Mouse (Mus musculus): Measurements from ENCODE around the gene Sgf29.
"Not testable (repeated sequence)": the region's sequence is repeated elsewhere in the genome, so short reads cannot be mapped to it uniquely, and the experiment has no call there.

Gene Sgf29

GRCm38 (mm10) chr7:126672111-126672510 lies 23.0 kb downstream of the Sgf29 start:
- in situ Hi-C loops (cut with MboI; ENCODE audit: low pct_unique_long_range_greater_than_20kb in 1 of 2, low sequenced_read_pairs in 2 of 2, unreplicated experiment in 1 of 2), result no loop called here

DNA sequence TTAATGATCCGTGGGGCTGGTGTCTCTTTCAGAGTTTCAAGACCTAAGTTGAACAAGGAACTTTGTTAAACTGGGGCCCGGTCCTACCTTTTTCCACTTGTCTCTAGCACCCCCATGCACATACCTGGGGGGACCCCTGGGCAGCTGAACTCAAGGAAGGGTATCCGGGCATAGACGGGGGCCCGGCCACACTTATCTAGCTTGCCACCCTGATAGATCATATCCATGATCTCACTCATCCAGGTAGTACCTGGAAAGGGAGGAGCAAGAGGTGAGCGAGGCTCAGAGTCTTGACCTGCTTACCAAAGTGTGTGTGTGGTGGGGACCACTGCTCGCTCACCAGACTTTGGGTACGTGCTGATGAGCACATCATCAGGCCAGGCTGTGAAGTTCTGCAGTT lies 26.0 kb downstream of the Sgf29 start:
- in situ Hi-C loops (cut with MboI; ENCODE audit: low pct_unique_long_range_greater_than_20kb in 1 of 2, low sequenced_read_pairs in 2 of 2, unreplicated experiment in 1 of 2), result no loop called here

GRCm38 (mm10) chr7:126676207-126676606 lies 27.1 kb downstream of the Sgf29 start, which contains the start of gene Sult1a1:
TSS of gene Sult1a1 (minus strand) at chr7:126676432.
- in situ Hi-C loops (cut with MboI; ENCODE audit: low pct_unique_long_range_greater_than_20kb in 1 of 2, low sequenced_read_pairs in 2 of 2, unreplicated experiment in 1 of 2), result no loop called here

DNA sequence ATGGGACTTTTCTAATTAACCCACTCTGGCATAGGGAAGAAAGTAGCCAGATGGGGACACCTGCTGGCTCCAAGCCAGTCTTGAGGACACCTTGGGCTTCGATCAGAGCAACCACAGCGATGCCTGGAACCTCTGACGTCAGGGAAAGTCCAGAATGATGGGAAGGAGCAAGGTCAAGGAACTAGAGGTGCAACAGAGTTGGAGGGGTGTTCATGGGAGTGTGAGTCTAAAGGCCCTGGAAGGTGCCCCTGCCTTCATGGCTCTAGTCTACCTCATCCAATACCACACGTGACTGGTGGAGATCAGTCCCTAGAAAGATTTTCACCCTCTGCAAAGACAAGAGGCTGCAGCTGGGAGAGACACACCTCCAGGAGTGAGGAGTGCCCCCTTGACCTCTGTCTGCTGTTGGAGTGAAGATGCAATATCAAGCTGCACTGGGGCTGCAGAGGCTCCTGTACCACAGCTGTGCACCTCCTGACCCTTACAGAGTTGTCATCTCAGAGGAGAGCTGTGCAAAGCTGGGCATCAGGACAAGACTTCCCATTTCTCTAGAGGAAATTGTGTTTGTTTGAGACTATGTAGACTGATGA lies 27.6 kb downstream of the Sgf29 start:
- in situ Hi-C loops (cut with MboI; ENCODE audit: low pct_unique_long_range_greater_than_20kb in 1 of 2, low sequenced_read_pairs in 2 of 2, unreplicated experiment in 1 of 2), result no loop called here

- in situ Hi-C loops (cut with MboI; ENCODE audit: low pct_unique_long_range_greater_than_20kb in 1 of 2, low sequenced_read_pairs in 2 of 2, unreplicated experiment in 1 of 2), result no loop called here
Measured at GRCm38 (mm10) chr7:126678545-126679341, 29.6 kb downstream of the Sgf29 start.

DNA sequence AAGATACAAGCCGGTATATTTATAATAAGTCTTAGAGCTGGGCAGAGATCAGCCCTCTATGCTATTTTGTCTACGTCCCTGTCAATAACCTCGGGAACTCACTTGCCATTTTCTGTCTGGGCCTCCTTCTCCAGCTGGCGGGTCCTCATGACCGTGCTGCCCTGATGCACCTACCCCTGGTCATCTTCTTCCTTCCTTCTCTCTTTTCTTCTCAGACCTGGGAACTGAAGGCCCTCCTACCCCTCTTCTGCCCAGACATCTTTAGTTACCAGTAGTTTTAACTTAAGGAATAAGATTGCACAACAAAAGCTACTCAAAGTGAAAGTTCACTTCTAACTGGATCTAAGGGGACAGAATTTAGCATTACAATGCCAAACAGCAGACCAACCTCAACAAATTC lies 30.6 kb downstream of the Sgf29 start:
- in situ Hi-C loops (cut with MboI; ENCODE audit: low pct_unique_long_range_greater_than_20kb in 1 of 2, low sequenced_read_pairs in 2 of 2, unreplicated experiment in 1 of 2), result no loop called here

DNA sequence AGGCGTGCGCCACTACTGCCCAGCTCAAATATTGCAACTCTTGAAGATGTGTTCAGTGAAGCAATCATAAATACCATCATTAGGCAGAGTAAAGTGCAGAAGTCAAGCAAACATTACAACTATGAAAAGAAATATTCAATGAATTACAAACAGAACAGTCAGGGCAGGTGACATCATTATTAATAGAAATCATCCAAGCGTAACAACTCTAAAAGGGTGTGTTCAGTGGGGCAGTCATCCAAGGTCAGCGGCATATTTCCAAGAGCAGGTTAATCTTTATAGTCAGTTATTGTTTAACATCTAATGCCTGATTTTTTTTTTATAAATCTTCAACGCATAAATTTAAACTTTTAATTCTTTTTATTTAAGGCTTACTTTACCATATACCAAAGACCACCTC lies 32.1 kb downstream of the Sgf29 start:
- in situ Hi-C loops (cut with MboI; ENCODE audit: low pct_unique_long_range_greater_than_20kb in 1 of 2, low sequenced_read_pairs in 2 of 2, unreplicated experiment in 1 of 2), result no loop called here

DNA sequence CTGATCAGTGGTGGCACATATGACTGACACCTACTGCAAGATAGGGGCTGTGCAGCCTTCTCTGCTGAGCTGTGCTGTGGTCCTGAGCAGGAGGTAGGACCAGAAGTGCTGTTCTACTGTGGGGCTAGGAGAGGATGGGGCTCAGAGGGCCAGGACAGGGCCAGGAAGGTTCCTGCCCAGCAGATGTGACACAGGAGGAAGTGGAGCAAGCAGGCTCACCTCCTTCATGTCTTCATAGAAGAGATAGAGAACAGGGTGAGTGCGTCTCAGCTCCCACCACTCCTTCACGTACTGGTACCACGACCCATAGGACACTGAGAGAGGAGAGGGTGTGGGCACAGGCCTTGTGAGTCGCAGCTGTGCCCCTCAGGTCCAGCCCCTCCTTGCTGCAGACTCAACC lies 39.0 kb downstream of the Sgf29 start:
- in situ Hi-C loops (cut with MboI; ENCODE audit: low pct_unique_long_range_greater_than_20kb in 1 of 2, low sequenced_read_pairs in 2 of 2, unreplicated experiment in 1 of 2), result not testable (repeated sequence)

GRCm38 (mm10) chr7:126689021-126689420 lies 39.9 kb downstream of the Sgf29 start:
- in situ Hi-C loops (cut with MboI; ENCODE audit: low pct_unique_long_range_greater_than_20kb in 1 of 2, low sequenced_read_pairs in 2 of 2, unreplicated experiment in 1 of 2), result no loop called here

GRCm38 (mm10) chr7:126690737-126691136 lies 41.6 kb downstream of the Sgf29 start:
- in situ Hi-C loops (cut with MboI; ENCODE audit: low pct_unique_long_range_greater_than_20kb in 1 of 2, low sequenced_read_pairs in 2 of 2, unreplicated experiment in 1 of 2), result loop anchor here in 1 of 2 experiments (10.0 kb wide), 1 partner anchor 46 kb away; the partner anchor contains the start of gene Sgf29

- in situ Hi-C loops (cut with MboI; ENCODE audit: low pct_unique_long_range_greater_than_20kb in 1 of 2, low sequenced_read_pairs in 2 of 2, unreplicated experiment in 1 of 2), result loop anchor here in 1 of 2 experiments (10.0 kb wide), 1 partner anchor 47 kb away; the partner anchor contains the start of gene Sgf29
Measured at GRCm38 (mm10) chr7:126691676-126692075, 42.6 kb downstream of the Sgf29 start.

- in situ Hi-C loops (cut with MboI; ENCODE audit: low pct_unique_long_range_greater_than_20kb in 1 of 2, low sequenced_read_pairs in 2 of 2, unreplicated experiment in 1 of 2), result loop anchor here in 1 of 2 experiments (10.0 kb wide), 1 partner anchor 48 kb away; the partner anchor contains the start of gene Sgf29
Measured at GRCm38 (mm10) chr7:126692426-126692825, 43.3 kb downstream of the Sgf29 start.

DNA sequence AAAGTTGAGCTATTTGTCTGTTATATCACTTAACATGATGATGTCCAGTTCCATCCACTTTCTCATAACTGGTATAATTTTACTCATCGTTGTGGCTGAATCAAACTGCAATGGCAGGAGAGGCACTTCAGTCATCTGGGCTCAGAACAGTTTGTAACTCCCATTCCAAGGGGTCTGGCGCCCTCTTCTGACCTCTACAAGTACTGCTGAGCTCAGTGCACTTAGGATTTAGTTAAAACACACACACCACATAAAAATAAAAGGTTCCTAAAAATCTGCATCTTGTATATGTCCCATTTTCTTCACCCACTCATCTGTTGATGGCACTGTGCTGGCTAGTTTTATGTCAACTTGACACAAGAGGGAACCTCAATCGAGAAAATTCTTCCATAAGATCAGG lies 44.1 kb downstream of the Sgf29 start:
- in situ Hi-C loops (cut with MboI; ENCODE audit: low pct_unique_long_range_greater_than_20kb in 1 of 2, low sequenced_read_pairs in 2 of 2, unreplicated experiment in 1 of 2), result loop anchor here in 1 of 2 experiments (10.0 kb wide), 1 partner anchor 48 kb away; the partner anchor contains the start of gene Sgf29

- in situ Hi-C loops (cut with MboI; ENCODE audit: low pct_unique_long_range_greater_than_20kb in 1 of 2, low sequenced_read_pairs in 2 of 2, unreplicated experiment in 1 of 2), result loop anchor here in 1 of 2 experiments (10.0 kb wide), 1 partner anchor 49 kb away; the partner anchor contains the start of gene Sgf29
Measured at GRCm38 (mm10) chr7:126693781-126694180, 44.7 kb downstream of the Sgf29 start.

DNA sequence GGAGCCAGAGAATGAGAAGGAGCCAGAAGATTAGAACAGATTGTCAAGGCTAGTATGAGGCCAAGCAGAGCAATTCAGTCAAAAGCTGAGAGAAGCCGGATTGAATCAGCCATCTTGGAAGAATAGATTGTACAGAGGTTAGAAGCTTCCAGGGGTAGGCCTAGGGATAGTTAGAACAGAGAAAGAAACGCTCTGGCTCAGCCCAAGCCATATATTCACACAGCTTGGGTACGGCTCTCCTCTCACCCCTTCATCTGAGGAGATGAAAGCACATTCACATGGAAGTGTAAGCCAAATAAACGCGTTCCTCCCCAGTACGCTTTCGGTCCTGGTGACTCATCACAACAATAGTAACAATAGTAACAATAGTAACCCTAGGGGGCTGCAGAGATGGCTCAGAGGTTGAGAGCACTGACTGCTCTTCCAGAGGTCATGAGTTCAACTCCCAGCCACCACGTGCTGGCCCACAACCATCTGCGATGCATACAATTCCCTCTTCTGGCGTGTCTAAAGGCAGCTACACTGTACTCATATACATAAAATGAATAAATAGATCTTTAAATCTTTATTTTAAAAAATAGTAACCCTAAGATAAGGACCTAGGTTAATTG lies 45.4 kb downstream of the Sgf29 start:
- in situ Hi-C loops (cut with MboI; ENCODE audit: low pct_unique_long_range_greater_than_20kb in 1 of 2, low sequenced_read_pairs in 2 of 2, unreplicated experiment in 1 of 2), result loop anchor here in 1 of 2 experiments (10.0 kb wide), 1 partner anchor 50 kb away; the partner anchor contains the start of gene Sgf29

DNA sequence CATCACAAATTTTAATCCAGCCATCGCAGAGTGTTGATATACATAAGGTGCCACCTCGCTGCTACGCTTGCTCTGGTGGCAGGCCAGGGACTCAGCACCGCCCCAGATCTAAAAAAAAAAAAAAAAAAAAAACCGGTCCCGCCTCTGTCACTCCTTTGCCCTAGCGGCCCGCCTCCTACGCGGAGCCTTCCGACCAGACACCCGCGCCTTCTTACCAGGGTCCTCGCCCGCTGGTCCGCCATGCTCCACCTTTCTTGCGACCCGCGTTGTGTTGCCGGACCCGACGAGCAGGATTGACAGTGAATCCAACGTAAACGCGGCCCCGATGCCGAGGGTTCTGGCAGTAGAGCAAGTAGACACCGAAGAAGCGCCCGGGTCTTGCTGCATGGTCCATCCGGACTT lies 46.1 kb downstream of the Sgf29 start, which contains the start of gene Bola2:
Bola2 (plus strand) TSS at position 192 of the 402 bp plus-strand sequence.
- in situ Hi-C loops (cut with MboI; ENCODE audit: low pct_unique_long_range_greater_than_20kb in 1 of 2, low sequenced_read_pairs in 2 of 2, unreplicated experiment in 1 of 2), result loop anchor here in 1 of 2 experiments (10.0 kb wide), 1 partner anchor 50 kb away; the partner anchor contains the start of gene Sgf29

- in situ Hi-C loops (cut with MboI; ENCODE audit: low pct_unique_long_range_greater_than_20kb in 1 of 2, low sequenced_read_pairs in 2 of 2, unreplicated experiment in 1 of 2), result loop anchor here in 1 of 2 experiments (10.0 kb wide), 1 partner anchor 51 kb away; the partner anchor contains the start of gene Sgf29
Measured at GRCm38 (mm10) chr7:126695631-126696207, 46.6 kb downstream of the Sgf29 start, which contains the start of gene Slx1b. TSS of gene Slx1b (minus strand) at chr7:126695784.

DNA sequence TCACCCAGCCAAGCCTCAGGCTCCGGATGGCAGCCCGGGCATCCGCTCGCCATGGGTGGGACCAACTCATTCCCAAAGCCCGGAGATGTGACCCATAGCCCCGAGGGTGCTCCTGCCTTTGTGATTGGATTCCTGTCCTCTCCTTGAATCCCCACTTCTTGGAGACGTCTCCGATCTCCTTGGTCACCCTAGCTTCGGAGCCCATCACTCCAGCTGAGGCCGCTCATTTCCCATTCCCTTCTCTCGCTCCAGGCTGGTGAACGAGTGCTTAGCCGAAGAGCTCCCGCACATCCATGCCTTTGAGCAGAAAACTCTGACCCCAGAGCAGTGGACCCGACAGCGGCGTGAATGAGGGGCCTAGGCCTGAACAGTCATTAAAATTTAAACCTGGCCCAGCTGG lies 47.2 kb downstream of the Sgf29 start:
- in situ Hi-C loops (cut with MboI; ENCODE audit: low pct_unique_long_range_greater_than_20kb in 1 of 2, low sequenced_read_pairs in 2 of 2, unreplicated experiment in 1 of 2), result loop anchor here in 1 of 2 experiments (10.0 kb wide), 1 partner anchor 52 kb away; the partner anchor contains the start of gene Sgf29

Measured in mouse embryonic stem cell (cell line).